Mouse (Mus musculus): ENCODE results near the gene Anxa1.

Anxa1 gene

DNA sequence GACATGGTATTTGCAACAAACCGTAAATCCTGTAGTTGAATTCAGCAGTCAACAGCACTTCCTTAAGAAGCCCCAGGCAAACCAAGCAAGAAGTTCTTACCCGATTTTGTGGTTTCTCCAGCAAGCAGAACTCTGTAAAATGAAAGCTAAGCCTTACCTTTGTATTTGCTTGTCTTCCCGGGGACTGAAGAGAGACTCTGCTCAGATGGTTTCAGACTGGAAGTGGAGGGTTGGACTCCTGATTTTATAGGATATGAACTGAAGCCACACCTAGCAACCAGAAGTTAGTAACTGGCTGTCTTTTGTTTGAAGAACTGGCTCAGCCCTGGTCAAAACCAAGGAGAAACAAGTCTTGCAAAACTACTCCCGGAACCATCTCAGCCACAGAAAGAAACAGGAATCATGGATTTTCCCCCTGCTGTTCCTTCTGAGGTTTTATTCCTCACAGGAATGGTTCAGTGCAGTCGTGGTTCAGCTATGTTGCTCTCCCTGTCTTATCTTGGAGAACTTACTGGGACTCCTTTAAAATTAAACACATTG lies at the start of gene Anxa1:
Gene Anxa1 (minus strand): TSS at position 490 of the 540 bp plus-strand sequence.
- DNase-seq (ENCODE audit: inconsistent age in 2 of 2, low spot score in 1 of 2), result peak in 1 of 2 experiments; percentile 54

DNA sequence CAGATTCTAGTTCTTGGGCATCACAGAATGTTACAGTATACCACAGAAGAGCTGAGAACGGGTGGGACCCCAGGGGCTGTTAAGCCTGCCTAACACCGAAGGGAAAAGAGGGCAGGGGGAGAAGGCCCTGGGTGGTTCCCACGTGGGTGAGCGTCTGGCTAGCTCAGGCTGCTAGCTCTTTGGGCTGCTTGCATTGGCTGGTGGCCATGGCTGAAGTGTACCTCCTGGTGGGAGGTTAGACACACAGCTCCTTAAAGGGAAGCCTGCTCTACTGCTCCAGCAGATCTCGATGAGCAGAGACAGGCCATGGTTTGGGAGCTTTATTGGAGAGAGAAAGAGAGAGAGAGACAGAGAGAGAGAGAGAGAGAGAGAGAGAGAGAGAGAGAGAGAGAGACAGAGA lies 46.3 kb upstream of the Anxa1 start:
- no peak for DNase-seq (ENCODE audit: inconsistent age in 2 of 2, low spot score in 1 of 2)

DNA sequence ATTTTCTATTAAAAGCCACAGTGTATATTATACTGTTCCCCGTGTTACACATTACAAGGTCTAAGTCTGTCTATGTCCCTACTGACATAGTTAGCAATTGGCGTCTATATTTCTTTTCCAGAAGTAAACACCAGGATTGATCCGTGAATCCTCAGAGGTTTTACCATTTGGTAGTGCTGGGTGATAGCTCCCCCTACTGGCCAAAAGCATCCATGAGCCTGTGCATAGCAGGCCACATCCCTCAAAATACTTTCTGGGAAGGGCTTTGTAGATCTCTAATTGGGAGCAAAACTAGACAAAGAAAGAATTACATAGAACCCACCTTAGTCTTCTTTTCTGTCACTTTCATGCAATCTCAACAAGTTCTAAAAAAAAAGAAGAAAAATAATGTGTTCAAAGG lies 43.8 kb upstream of the Anxa1 start:
- DNase-seq (ENCODE audit: inconsistent age in 2 of 2, low spot score in 1 of 2), result peak; percentile 39 to 82

DNA sequence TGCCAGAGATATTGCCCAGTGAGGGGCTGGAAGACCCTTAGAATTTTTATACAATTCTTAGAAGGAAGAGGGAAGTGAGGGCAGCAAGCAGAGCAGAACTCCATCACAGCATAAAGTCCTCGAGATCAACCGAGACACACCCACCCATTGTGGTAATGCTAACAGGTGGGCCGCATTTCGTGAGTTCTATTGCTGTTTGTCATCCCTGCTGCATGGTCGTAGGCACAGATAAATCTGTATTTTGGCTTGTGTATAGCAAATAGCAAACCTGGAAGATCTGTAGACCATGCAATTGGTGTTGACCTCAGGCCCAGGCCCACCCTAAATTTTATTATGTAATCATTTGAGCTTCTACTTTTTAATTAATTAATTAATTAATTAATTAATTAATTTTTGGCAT lies 43.2 kb upstream of the Anxa1 start:
- DNase-seq (ENCODE audit: inconsistent age in 2 of 2, low spot score in 1 of 2), result no peak

DNA sequence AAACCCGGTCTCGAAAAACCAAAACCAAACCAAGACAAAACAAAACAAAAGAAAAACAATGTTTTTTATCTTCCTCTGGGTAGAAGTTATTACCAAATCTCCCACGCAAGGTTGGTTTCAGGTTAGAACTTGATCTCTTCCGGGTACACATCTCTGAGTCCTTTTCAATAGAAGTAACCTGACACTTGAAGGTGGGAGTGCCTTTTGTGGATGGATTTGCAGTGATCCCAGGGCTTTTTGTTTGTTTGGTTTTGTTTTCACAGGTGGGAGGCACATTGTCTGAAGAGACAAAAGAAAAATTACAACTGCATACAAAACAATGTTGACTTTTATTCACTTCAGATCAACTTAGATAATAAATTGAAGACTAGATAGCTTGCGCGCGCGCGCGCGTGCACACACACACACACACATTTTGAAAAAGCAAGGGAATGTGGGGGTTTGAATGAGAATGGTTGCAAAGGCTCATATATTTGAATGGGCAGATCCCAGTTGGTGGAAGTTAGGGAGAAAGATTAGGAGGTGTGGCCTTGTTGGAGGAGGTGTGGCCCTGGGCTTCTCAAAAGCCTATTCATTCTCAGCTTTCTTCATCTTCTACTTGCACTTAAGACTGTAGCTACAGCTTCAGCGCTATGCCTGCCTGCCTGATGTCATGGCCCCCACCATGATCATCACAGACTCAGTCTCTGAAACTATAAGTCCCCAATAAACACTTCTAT lies 35.9 kb upstream of the Anxa1 start:
- no peak for DNase-seq (ENCODE audit: inconsistent age in 2 of 2, low spot score in 1 of 2)

DNA sequence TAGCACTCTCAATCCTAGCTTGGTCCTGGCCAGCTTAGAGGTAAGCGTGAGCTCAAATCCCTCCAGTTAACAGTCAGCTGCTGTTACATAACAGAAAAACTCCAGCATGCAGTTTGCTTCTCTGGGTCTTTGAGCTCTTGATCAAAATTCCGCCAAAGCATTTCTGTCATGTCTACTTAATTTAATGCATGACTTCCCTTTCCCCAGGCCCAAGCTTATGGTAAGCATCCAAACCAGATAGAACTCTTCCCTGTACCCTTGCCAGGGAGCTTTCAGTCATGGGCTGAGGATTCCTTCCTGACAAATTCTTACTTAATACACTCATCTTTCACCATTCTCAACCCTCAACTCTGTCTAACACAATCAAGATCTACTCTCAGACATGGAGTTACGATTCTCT lies 20.5 kb upstream of the Anxa1 start:
- no peak for DNase-seq (ENCODE audit: inconsistent age in 2 of 2, low spot score in 1 of 2)

DNA sequence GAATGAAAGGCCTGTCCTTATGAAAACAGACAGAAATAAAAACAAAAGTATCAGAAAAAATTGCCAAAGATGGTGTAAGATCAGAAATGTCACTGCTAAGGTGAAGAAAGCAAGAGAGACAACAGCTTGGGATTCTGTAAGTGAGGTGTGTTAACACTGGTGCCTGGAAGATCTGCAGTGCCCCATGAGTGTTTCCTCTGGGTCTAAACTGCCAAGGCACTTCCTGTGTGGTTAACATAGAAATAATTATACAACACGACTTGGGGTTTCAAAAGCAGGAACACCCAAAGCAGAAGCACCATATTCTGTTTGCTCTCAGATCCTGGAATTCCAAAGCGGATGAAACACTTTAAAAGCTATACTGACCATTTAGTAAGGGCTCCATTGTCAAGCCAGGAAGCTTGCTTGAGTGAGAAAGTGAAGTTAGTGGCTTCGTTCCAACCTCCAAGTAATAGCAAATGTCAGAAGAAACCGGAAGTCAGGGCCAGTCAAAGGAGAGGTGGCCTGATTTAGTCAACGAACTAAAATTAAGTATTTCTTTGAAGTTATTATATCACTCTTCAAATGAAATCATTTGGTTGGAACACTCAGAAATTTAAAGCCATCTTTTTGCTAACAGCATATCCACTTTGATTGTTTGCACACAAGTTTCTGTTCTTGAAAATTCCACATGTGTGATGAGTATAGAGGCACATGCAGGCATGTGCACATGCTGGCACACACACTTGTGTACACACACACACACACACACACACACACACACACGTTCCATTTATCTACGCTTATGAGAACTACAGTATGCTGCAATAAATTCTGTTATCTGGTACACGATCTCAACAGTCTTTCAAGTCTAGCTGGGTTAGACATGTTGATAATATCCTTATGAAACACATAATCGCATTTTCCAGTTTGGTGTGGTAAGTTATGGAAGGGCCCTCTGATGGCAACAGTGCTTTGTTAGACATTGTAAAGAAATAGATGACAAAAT lies 19.1 kb upstream of the Anxa1 start:
- DNase-seq (ENCODE audit: inconsistent age in 2 of 2, low spot score in 1 of 2), result peak in 1 of 2 experiments; percentile 26

DNA sequence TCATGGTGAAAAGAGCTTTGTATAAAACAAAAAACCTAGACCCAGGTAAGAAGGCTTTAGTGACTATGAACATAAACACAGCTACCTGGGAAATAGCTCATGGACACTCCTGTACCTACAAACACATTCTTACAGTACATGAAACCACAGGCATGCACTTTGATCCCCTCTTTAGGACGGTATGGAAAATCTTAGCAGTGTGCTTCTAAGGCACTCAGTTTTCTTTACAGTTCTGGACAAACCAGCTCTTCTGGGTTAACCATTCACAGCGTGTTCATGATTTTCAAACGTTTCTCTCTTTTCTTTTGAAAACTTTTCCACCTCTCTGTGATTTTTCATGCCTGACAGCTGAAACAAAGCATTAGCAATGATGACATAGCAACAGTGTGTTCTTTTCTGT lies 15.7 kb upstream of the Anxa1 start:
- DNase-seq (ENCODE audit: inconsistent age in 2 of 2, low spot score in 1 of 2), result no peak

DNA sequence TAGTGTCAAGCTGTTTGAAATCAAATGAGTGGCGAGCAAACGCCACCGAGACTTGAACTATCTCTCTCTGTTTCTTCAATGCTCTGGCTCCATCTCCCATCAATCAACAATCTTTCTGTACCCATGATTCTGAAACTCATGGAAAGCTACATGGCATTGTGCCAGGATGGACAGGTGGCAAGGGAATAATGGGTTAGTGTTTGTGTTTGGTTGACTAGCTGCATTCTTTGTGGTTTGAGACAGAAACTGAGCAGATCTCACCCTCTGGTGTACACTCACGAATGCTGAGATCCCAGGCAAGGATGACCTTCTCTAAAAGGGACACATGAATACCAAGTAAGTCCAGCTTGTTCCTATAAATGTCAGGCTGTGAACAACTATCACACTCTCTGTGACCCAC lies 14.3 kb upstream of the Anxa1 start:
- no peak for DNase-seq (ENCODE audit: inconsistent age in 2 of 2, low spot score in 1 of 2)

DNA sequence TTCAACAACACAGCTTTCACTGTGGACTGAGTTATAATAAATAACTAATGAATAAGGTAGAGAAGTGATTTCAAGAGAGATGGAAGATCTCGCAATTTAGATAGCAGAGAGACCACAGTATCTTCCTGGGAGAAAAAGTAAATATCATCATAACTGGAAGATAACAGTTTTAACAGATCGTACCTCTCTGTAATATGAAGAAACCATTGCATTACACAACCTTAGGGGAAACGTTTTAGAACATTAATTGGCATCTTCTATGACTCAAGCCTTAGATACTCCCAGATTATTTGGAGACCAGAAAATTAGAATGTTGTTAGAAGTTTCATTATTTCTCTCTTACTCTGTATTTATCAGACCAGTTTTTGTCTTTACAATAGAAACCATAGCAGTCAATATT lies 13.0 kb upstream of the Anxa1 start:
- DNase-seq (ENCODE audit: inconsistent age in 2 of 2, low spot score in 1 of 2), result no peak

DNA sequence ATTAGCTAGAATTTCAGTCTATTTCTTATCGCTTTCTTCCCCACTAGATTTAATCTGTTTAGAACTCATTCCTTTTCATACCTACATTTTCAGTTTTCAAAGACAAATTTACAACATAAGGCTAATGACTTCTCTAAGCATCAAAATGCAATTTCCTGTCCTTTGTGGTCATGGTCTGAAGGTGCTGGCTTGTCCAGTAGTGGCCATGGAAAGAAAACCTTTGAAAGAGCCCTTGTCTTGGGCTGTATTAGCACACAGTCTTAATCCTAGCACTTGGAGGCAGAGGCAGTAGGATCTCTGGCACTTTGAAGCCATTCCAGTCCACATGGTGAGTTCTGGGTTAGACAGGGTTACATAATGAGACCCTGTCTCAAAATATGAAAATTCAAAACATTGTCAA lies 12.5 kb upstream of the Anxa1 start:
- DNase-seq (ENCODE audit: inconsistent age in 2 of 2, low spot score in 1 of 2), result no peak

DNA sequence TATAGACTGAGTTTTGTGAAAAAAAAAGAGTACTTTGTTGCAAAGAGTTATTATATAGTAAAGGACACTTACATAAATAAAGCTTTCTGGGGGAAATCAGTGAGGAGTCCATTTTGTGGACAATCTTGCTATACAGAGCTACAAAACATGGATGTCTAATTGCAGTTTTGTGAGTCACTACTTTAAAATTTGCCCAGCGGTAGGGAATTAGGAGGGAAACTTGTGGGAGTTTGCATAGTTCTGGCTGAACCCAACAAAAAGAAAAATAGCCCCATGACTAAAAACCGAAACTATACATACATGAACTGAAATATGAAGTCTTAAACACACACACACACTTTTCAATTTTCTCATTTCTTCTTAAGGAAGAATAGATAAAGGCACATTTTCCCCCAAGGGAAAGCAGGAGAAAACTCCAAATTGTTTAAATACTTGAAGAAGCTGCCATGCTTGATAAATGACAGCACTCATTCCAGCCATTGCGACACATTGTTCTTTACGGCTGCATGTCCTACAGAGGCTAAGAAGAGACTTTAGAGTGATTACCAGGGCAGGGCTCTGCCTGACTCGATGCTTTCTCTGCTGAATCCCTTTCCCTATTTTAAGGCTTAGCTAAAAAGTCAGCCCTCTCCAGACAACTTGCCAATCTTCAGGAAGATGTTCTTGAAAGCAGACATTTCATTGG lies 11.9 kb upstream of the Anxa1 start:
- no peak for DNase-seq (ENCODE audit: inconsistent age in 2 of 2, low spot score in 1 of 2)

DNA sequence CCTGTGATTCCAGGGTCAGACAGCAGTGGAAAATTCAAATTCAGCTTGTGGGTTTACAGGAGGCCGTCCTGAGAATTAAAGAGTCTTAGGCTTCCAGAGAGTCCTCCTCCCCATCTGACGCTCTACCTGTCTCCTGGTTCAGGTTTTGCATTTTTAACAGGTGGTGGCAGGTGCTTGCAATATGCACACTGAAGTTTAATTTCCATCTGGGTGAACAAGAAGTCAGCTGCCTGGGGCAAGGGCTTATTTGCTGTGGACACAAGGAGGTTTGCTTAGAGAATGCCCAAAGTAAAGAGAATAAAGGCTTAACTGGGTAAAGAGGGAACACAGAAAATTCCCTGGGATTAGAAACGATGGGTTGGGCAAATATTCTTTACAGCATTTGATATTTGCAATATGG lies 11.2 kb upstream of the Anxa1 start:
- DNase-seq (ENCODE audit: inconsistent age in 2 of 2, low spot score in 1 of 2), result no peak

DNA sequence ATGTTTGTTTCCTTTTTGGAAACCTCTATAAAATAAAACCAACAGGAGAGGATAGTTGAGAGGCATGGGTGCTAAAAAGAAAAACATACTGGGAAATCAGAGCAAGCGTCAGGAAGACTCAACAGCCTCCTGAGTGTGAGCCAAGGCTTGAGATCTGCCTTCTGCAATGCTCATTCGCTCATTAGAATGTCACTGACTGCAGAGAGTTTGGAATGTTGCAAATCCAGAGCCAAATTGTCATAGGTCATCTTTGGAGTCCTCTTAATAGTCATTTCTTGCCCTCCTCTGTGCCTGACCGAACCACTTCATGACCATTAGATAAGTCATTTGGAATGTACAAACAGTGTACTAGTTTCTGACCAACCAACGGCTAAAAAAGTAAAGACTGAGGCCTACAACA lies 8.4 kb upstream of the Anxa1 start:
- no peak for DNase-seq (ENCODE audit: inconsistent age in 2 of 2, low spot score in 1 of 2)

DNA sequence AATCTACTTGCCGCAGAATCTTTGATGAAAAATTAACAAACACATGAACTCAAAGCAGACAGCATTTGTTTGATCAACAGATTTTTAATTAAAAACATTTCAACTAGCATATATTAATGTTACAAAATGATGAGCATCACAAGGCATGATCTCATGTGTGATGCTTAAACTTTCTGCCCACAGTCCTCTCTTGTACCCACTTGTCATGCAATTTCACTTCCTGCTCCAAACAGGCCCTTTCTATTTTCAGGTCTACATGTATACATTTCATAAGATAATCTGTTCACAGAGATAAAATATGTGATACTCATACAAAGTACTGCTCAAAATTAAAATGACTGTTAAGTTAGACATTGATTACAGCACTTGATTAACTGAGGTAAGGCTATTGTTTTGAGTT lies 6.3 kb upstream of the Anxa1 start:
- DNase-seq (ENCODE audit: inconsistent age in 2 of 2, low spot score in 1 of 2), result no peak

DNA sequence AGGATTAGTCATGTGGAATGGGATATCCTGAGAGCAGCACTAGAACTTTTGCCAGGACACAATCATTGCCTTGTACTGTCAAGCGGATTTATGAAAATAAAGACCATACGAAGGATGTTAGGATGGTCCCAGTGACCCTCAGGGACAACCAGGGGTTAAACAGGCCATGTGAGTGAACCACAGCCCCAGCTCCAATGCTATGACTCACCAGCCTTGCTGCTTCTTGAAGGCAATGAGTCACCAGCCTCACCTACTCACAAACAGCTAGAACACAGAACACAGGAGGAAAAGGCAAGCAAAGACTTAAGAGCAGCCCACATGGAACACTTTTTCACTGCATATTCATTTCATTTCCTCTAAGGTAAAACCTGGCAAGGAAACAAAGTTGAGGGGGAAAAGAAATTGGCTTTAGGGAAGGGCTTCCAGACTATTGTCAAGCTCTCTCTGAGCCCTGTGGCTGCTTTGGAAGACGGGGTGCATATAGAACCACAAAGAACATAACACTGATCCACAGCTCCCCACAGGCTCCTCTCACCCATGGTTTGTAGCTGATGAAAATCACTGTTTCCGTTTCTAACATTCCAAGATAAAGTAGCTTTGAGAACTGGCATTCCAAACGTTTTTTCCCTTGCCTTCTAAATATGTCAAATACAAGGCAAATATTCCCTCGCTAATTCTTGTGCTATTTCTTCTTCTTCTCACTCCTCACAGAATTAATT lies 3.0 kb upstream of the Anxa1 start:
- DNase-seq (ENCODE audit: inconsistent age in 2 of 2, low spot score in 1 of 2), result peak; percentile 23 to 58

DNA sequence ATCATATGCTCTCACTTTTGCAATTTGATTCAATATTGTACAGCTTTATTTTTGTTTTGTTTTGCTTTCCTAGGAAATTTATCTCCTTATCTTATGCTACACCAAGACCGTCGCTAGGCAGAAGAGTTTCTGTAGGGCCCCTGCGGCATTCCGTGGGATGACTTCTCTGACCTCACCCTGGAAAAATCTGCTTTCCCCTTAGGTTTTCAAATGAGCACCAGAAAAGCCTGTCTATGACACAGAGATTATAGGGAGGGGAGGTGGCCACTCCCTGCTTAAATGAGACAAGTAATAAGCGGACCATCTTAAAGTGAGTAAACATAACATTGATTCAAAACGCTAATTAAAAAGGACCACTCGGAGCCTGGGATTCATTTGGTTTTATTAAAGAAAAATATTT lies 1.0 kb downstream of the Anxa1 start:
- no peak for DNase-seq (ENCODE audit: inconsistent age in 2 of 2, low spot score in 1 of 2)

DNA sequence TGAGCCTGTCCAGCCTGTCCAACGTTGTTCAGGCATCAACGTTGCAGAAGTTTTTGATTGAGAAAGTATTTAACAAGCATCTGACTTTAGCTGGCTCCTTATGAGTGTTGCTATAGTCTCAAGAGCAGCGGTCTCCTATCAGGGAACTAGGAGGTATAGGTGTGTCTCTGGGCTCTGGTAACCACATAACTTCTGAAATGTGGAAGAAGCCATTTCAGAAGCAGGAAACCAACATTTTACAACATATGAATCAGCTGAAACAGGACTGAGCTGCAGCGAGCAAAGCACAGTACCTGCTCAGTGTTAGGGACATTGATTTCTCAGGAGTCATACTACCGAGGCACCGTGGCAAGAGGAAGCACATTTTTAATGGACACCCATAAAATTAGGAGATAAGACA lies 1.5 kb downstream of the Anxa1 start:
- DNase-seq (ENCODE audit: inconsistent age in 2 of 2, low spot score in 1 of 2), result peak in 1 of 2 experiments; percentile 20

DNA sequence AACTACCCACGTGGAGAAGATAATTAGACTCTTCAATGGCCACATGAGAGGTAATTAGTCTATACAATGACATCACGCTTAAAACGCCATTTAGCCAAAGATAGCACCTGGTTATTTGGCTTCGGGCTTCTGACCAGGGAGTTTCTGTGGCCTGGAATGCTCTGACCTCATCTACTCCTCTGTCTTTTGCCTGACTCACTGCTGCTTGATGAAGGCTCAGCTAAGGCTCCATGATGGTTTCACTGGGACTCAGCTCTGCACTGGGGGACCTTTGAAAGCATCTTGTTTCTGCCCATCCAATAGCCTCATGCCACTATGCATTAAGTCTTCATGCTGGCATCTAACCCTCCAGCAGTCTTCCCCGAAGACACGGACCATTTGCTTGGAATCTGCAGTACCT lies 2.5 kb downstream of the Anxa1 start:
- no peak for DNase-seq (ENCODE audit: inconsistent age in 2 of 2, low spot score in 1 of 2)

DNA sequence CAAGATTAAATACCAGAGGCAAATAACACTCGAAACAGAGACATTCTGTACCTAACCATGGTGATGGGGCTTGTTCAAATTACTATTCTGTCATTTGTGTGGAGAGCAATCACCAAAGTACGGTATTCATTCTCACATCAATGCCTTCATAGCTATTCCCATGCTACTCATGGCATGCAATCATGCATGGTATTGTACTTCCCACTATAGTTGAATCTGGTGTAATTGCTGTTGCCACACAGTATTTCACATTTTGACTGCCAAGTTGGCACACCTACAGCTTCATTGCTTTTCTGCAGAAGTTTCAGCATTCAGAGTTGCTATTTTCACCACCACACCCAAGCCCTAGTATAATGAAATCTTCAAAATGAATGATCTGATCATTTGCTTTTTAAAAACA lies 4.4 kb downstream of the Anxa1 start:
- DNase-seq (ENCODE audit: inconsistent age in 2 of 2, low spot score in 1 of 2), result peak in 1 of 2 experiments; percentile 30

DNA sequence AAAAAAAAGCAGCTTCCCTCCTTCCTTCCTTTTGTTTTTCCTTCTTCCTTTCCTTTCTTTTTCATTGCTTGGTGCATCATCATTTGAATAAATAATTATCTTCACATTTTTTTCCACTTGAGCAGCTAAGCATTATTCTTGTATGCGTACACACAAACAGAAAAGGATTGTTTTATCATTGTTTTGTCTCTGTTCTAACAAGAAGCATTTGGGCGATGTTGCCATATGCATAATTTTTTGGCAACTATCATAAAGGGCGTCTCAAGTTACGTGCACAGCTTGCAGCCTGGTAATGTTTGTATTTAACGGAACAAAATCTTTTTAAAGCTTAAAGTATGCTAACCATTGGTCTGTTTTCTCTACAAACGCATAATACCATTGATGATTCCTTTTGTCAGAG lies 5.1 kb downstream of the Anxa1 start:
- DNase-seq (ENCODE audit: inconsistent age in 2 of 2, low spot score in 1 of 2), result no peak
